Mouse (Mus musculus): Measurements from ENCODE around the gene Snx32. TPM values are rescaled to one million over a fixed set of nuclear protein-coding genes. Genes with fewer than 3 reads are reported as not detected.

Snx32 gene
- polyA plus RNA-seq, 1 experiment from 2014 or later = 7.0 TPM

DNA sequence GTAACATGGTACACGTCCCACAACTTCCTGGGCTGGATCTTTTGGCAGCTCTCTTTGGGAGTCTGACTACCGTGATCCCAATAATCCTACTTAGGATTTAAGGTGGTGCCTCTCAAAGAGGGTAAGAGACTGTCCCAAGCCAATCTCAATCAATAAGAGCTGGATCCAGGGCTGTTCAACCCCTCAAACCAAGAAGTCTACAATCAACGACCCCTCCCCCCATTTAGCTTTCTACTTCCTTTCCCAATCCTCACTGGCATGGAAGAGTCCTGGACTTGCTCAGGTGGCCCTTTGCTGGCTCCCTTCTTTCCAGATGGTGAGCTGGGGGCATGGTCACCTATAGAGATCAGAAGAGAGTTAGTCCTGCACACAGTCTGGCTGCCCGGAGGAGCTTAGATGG is 23.6 kb downstream of the Snx32 start:
- H3K9ac ChIP-seq (ENCODE audit: low read depth, low read length) = 0 out of 2 replicates have a peak overlapping the region, but pooled peaks have one; percentile 15
- peaks cover 21% of the 10 kb centered on the region for H3K36me3 ChIP-seq (ENCODE audit: control insufficient read depth, insufficient read depth, low read length)
- ATAC-seq (replicated peaks; ENCODE audit: low FRiP score) = no peak
- peak overlapping the region; percentile 99 for H3K4me2 ChIP-seq
- H3K27ac ChIP-seq (ENCODE audit: low read depth, low read length) = no peak overlapping the region
- H3K9me3 ChIP-seq (ENCODE audit: control insufficient read depth, low read length) = no peaks in the 10 kb centered on the region
- H3K27me3 ChIP-seq (replicated peaks; ENCODE audit: control insufficient read depth, insufficient read depth, low read length) = no peaks in the 10 kb centered on the region
- no peak overlapping the region for H3K4me3 ChIP-seq (ENCODE audit: low read depth, low read length)
- no peak for DNase-seq (ENCODE audit: low spot score)
- 91% methylated on average over 4 of the region's 4 CpGs for WGBS
- peaks cover 15% of the 10 kb centered on the region for H3K4me1 ChIP-seq (replicated peaks; ENCODE audit: control insufficient read depth, insufficient read depth, low read length)

DNA sequence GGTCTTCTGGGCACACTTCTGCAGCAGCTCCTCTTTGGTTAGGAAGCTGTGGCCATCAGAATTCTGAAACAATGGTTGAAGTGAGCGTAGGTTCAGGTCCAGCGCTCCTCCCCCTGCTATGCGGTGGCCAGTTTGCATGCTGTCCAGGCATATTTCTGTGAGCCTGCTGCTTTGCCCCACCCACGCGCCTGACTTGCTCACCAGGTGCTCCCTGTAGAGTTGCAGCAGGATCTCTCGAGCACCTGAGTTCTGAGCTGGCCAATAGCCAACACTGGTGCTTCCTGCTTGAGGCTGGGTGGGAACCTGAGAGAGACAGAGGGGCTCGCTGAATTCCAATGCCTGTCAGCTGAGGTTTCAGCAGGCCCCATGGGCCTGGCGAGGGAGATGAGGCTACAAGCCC is 24.1 kb downstream of the Snx32 start:
- H3K4me3 ChIP-seq (ENCODE audit: low read depth, low read length) = no peak overlapping the region
- H3K9me3 ChIP-seq (ENCODE audit: control insufficient read depth, low read length) = no peaks in the 10 kb centered on the region
- no peak overlapping the region for H3K9ac ChIP-seq (ENCODE audit: low read depth, low read length)
- DNase-seq (ENCODE audit: low spot score) = no peak
- H3K36me3 ChIP-seq (ENCODE audit: control insufficient read depth, insufficient read depth, low read length) = peaks cover 24% of the 10 kb centered on the region
- no peaks in the 10 kb centered on the region for H3K27me3 ChIP-seq (replicated peaks; ENCODE audit: control insufficient read depth, insufficient read depth, low read length)
- no peak overlapping the region for H3K4me2 ChIP-seq
- ATAC-seq (replicated peaks; ENCODE audit: low FRiP score) = no peak
- H3K4me1 ChIP-seq (replicated peaks; ENCODE audit: control insufficient read depth, insufficient read depth, low read length) = peaks cover 14% of the 10 kb centered on the region
- WGBS = 91% methylated on average over 8 of the region's 8 CpGs
- H3K27ac ChIP-seq (ENCODE audit: low read depth, low read length) = no peak overlapping the region

DNA sequence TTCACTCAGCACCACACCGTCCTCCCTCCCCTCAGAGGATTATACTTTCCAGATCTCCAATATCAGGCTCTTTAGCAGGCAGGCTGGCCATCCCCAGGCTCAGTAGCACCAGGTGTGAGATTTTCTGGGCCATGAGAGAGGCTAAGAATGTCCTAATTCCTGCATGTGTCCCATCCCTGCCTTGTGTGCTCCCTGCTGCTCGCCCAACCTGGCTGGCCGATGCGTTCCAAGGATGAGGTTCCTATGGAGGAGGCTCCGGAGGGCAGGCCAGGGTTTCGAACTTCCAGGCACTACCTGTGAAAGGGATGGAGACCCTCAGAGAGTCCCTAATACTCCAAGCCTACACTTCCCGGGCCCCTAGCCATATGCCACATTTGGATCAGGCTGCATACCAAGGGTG is 24.5 kb downstream of the Snx32 start:
- ATAC-seq (replicated peaks; ENCODE audit: low FRiP score) (no peak), DNase-seq (ENCODE audit: low spot score) (no peak)
- no peaks in the 10 kb centered on the region for H3K27me3 ChIP-seq (replicated peaks; ENCODE audit: control insufficient read depth, insufficient read depth, low read length)
- peaks cover 24% of the 10 kb centered on the region for H3K36me3 ChIP-seq (ENCODE audit: control insufficient read depth, insufficient read depth, low read length)
- H3K27ac ChIP-seq (ENCODE audit: low read depth, low read length) = no peak overlapping the region
- peaks cover 14% of the 10 kb centered on the region for H3K4me1 ChIP-seq (replicated peaks; ENCODE audit: control insufficient read depth, insufficient read depth, low read length)
- 89% methylated on average over 7 of the region's 7 CpGs for WGBS
- no peaks in the 10 kb centered on the region for H3K9me3 ChIP-seq (ENCODE audit: control insufficient read depth, low read length)
- no peak overlapping the region for H3K4me2 ChIP-seq
- no peak overlapping the region for H3K9ac ChIP-seq (ENCODE audit: low read depth, low read length)
- no peak overlapping the region for H3K4me3 ChIP-seq (ENCODE audit: low read depth, low read length)

DNA sequence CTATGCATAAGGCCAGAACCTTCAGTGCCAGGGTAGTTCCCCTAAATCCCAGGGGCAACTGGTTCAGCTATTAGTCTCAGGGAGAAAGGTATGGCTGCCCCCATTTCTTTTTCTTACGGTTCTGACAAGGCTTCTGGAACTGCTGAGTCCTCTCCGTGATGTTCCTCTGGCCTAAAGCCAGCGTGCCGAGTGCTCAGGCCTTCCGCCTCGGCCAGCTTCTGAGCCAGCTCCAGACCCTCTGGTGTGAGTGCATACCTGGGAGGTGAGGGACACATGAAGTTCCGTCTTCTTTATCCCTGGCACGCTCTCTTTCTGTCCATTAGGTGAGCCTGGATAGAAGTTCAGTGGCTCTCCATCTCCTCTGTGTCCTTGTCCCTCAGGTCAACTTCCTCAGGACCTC is 25.0 kb downstream of the Snx32 start:
- no peak overlapping the region for H3K27ac ChIP-seq (ENCODE audit: low read depth, low read length)
- no peak overlapping the region for H3K9ac ChIP-seq (ENCODE audit: low read depth, low read length)
- H3K4me1 ChIP-seq (replicated peaks; ENCODE audit: control insufficient read depth, insufficient read depth, low read length) = peaks cover 14% of the 10 kb centered on the region
- 93% methylated on average over 8 of the region's 8 CpGs for WGBS
- no peaks in the 10 kb centered on the region for H3K27me3 ChIP-seq (replicated peaks; ENCODE audit: control insufficient read depth, insufficient read depth, low read length)
- H3K4me3 ChIP-seq (ENCODE audit: low read depth, low read length) = no peak overlapping the region
- DNase-seq (ENCODE audit: low spot score) (no peak), ATAC-seq (replicated peaks; ENCODE audit: low FRiP score) (no peak)
- no peaks in the 10 kb centered on the region for H3K9me3 ChIP-seq (ENCODE audit: control insufficient read depth, low read length)
- no peak overlapping the region for H3K4me2 ChIP-seq
- H3K36me3 ChIP-seq (ENCODE audit: control insufficient read depth, insufficient read depth, low read length) = peaks cover 24% of the 10 kb centered on the region

GRCm38 (mm10) chr19:5484496-5484895 is 25.8 kb downstream of the Snx32 start:
- H3K9ac ChIP-seq (ENCODE audit: low read depth, low read length) = no peak overlapping the region
- WGBS = 90% methylated on average over 5 of the region's 5 CpGs
- no peak overlapping the region for H3K4me3 ChIP-seq (ENCODE audit: low read depth, low read length)
- DNase-seq (ENCODE audit: low spot score) (no peak), ATAC-seq (replicated peaks; ENCODE audit: low FRiP score) (no peak)
- no peaks in the 10 kb centered on the region for H3K27me3 ChIP-seq (replicated peaks; ENCODE audit: control insufficient read depth, insufficient read depth, low read length)
- peaks cover 24% of the 10 kb centered on the region for H3K36me3 ChIP-seq (ENCODE audit: control insufficient read depth, insufficient read depth, low read length)
- H3K4me2 ChIP-seq = no peak overlapping the region
- no peaks in the 10 kb centered on the region for H3K9me3 ChIP-seq (ENCODE audit: control insufficient read depth, low read length)
- H3K4me1 ChIP-seq (replicated peaks; ENCODE audit: control insufficient read depth, insufficient read depth, low read length) = peaks cover 9% of the 10 kb centered on the region
- H3K27ac ChIP-seq (ENCODE audit: low read depth, low read length) = no peak overlapping the region

- DNase-seq (ENCODE audit: low spot score) (no peak), ATAC-seq (replicated peaks; ENCODE audit: low FRiP score) (no peak)
- peaks cover 8% of the 10 kb centered on the region for H3K4me1 ChIP-seq (replicated peaks; ENCODE audit: control insufficient read depth, insufficient read depth, low read length)
- no peak overlapping the region for H3K4me3 ChIP-seq (ENCODE audit: low read depth, low read length)
- peaks cover 26% of the 10 kb centered on the region for H3K36me3 ChIP-seq (ENCODE audit: control insufficient read depth, insufficient read depth, low read length)
- H3K27ac ChIP-seq (ENCODE audit: low read depth, low read length) = no peak overlapping the region
- no peaks in the 10 kb centered on the region for H3K9me3 ChIP-seq (ENCODE audit: control insufficient read depth, low read length)
- no peak overlapping the region for H3K9ac ChIP-seq (ENCODE audit: low read depth, low read length)
- no peak overlapping the region for H3K4me2 ChIP-seq
- no peaks in the 10 kb centered on the region for H3K27me3 ChIP-seq (replicated peaks; ENCODE audit: control insufficient read depth, insufficient read depth, low read length)
- WGBS = 92% methylated on average over 19 of the region's 19 CpGs
Observed at GRCm38 (mm10) chr19:5483386-5484359, 26.7 kb downstream of the Snx32 start.

- H3K27me3 ChIP-seq (replicated peaks; ENCODE audit: control insufficient read depth, insufficient read depth, low read length) = no peaks in the 10 kb centered on the region
- H3K36me3 ChIP-seq (ENCODE audit: control insufficient read depth, insufficient read depth, low read length) = peaks cover 30% of the 10 kb centered on the region
- no peaks in the 10 kb centered on the region for H3K9me3 ChIP-seq (ENCODE audit: control insufficient read depth, low read length)
- ATAC-seq (replicated peaks; ENCODE audit: low FRiP score) (no peak), DNase-seq (ENCODE audit: low spot score) (no peak)
- 89% methylated on average over 10 of the region's 10 CpGs for WGBS
- no peak overlapping the region for H3K27ac ChIP-seq (ENCODE audit: low read depth, low read length)
- no peak overlapping the region for H3K4me2 ChIP-seq
- no peaks in the 10 kb centered on the region; the same call in 1 of the 2 replicates for H3K4me1 ChIP-seq (replicated peaks; ENCODE audit: control insufficient read depth, insufficient read depth, low read length)
- no peak overlapping the region for H3K4me3 ChIP-seq (ENCODE audit: low read depth, low read length)
- 0 out of 2 replicates have a peak overlapping the region, but pooled peaks have one; percentile 9 for H3K9ac ChIP-seq (ENCODE audit: low read depth, low read length)
Observed at GRCm38 (mm10) chr19:5481398-5481797, 28.9 kb downstream of the Snx32 start.

- no peaks in the 10 kb centered on the region for H3K9me3 ChIP-seq (ENCODE audit: control insufficient read depth, low read length)
- WGBS = 80% methylated on average over 10 of the region's 10 CpGs
- H3K36me3 ChIP-seq (ENCODE audit: control insufficient read depth, insufficient read depth, low read length) = peaks cover 21% of the 10 kb centered on the region
- ATAC-seq (replicated peaks; ENCODE audit: low FRiP score) (no peak), DNase-seq (ENCODE audit: low spot score) (no peak)
- H3K4me2 ChIP-seq = no peak overlapping the region
- no peak overlapping the region for H3K4me3 ChIP-seq (ENCODE audit: low read depth, low read length)
- H3K27me3 ChIP-seq (replicated peaks; ENCODE audit: control insufficient read depth, insufficient read depth, low read length) = no peaks in the 10 kb centered on the region; the same call in 1 of the 2 replicates
- H3K4me1 ChIP-seq (replicated peaks; ENCODE audit: control insufficient read depth, insufficient read depth, low read length) = no peaks in the 10 kb centered on the region; the same call in 1 of the 2 replicates
- no peak overlapping the region for H3K27ac ChIP-seq (ENCODE audit: low read depth, low read length)
- no peak overlapping the region for H3K9ac ChIP-seq (ENCODE audit: low read depth, low read length)
Observed at GRCm38 (mm10) chr19:5480016-5480415, 30.3 kb downstream of the Snx32 start.

Measured in liver, embryonic 11.5 days (tissue).